Mouse (Mus musculus) embryo, embryonic 10 days (tissue): Measurements from ENCODE around the gene Mybl2.

Experiments
- DNase-seq: peaks from one replicate; pipeline ENCODE4 v3.0.0-alpha.2; 2015; ENCODE audit warnings: low spot score

The Mybl2 gene

GRCm38 (mm10) chr2:163111413-163112201 lies 57.1 kb downstream of the Mybl2 start:
- no peak for DNase-seq

DNA sequence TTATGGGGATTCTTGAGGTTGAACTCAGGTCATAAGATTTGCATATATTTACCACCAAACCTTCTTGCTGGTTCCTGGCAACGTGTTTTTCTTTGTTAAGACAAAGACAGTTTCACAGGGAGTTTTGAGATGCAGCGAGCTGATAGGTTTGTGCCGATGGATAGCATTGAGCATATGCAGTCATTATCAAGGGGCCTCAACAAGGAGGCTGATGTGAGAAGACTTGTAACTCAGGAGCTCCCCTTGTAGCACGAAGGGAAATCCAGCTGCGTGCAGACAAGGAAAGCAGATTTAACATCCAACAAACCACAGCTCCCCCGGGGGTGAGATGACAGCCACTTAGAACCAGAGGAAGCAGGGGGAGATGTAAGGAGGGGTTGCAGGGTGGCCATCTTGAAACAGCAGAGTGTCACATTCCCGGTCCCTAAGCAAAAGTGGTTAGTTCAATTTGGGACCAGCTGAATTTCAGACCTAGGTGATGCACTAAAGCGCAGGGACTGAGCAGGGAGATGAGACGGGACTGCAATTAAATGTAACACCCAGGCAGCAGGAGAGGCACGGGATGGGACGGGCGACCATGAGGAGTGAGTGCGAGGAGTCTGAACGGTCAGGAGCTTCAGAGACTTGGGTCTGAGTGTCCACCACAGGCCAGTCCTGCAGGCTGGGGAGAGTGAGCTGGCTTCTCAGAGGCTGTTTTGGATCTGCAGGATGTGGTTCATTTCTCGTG lies 66.3 kb downstream of the Mybl2 start:
- DNase-seq = no peak

GRCm38 (mm10) chr2:163121353-163121660 lies 66.8 kb downstream of the Mybl2 start:
- DNase-seq = no peak

- DNase-seq = peak; percentile 72
These were observed 67.8 kb downstream of the Mybl2 start for GRCm38 (mm10) chr2:163122319-163122718.

DNA sequence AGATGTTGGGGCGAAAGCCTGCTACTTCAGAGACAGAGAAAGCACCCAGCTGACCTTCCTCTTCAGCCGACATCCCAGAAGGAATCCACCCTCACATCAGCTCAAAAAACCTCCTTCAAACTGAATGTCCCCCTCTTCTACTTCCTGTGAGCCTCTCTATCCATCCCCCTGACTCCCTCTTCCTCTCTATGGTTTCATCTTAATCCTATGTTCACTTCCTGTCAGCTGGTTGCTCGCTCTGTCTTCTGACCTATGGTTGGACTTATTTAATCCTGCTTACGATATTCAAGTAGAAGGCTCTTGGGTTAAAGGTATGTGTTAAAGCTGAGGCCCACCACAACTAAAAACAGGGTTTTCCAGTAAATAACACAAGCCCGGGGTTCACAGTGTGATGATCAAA lies 69.0 kb downstream of the Mybl2 start:
- DNase-seq = no peak

GRCm38 (mm10) chr2:163130837-163131236 lies 76.3 kb downstream of the Mybl2 start:
- no peak for DNase-seq

- no peak for DNase-seq
These were observed 77.8 kb downstream of the Mybl2 start for GRCm38 (mm10) chr2:163132314-163132713.
